Mouse (Mus musculus): ENCODE measurements around the gene Cnn2. TPM values are rescaled to one million over a fixed set of nuclear protein-coding genes. Genes with fewer than 3 reads are reported as not detected.

Cnn2 gene
- 381 and 568 TPM in 2 replicates for total RNA-seq (2023)

GRCm38 (mm10) chr10:79988506-79989271 lies at the start of gene Cnn2:
Cnn2 (plus strand) TSS chr10:79988584.

DNA sequence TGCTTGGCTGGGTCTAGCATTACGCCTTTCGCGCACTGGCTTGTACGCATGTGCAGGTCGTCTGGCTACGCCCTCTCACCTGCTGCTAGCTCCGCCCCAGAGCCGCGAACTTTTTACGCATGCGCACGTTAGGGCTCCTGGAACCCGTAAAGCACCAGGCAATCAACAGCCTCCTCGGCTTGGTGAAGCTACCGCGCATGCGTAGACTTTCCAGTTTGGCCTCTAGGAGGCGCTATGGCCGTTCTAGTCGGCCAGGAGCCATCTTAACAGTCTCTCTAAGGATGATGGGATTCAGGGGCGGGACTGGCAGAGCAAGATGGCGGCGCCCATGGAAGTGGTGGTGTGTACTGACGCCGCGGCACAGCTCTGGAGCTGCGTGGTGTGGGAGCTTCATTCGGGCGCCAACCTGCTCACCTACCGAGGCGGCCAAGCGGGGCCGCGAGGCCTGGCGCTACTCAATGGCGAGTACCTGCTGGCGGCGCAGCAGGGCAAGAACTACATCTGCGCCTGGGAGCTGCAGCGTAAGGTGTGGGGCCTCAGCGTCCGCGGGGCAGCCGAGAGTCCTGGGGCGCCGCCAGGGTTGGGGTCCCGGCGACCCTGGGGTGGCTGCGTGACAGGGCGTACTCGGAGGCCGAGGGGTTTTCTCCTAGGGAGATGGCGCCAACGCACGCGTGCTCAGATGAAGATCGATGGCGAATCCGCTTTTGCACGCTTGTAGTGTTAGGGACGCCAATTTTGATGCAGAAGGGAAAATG lies 28.4 kb upstream of the Cnn2 start, which contains the start of gene Wdr18:
Wdr18 (plus strand) TSS at position 306 of the 755 bp plus-strand sequence.

GRCm38 (mm10) chr10:79970415-79971182 lies 17.8 kb upstream of the Cnn2 start, which contains the start of gene Grin3b:
Grin3b (plus strand) TSS chr10:79970715.

DNA sequence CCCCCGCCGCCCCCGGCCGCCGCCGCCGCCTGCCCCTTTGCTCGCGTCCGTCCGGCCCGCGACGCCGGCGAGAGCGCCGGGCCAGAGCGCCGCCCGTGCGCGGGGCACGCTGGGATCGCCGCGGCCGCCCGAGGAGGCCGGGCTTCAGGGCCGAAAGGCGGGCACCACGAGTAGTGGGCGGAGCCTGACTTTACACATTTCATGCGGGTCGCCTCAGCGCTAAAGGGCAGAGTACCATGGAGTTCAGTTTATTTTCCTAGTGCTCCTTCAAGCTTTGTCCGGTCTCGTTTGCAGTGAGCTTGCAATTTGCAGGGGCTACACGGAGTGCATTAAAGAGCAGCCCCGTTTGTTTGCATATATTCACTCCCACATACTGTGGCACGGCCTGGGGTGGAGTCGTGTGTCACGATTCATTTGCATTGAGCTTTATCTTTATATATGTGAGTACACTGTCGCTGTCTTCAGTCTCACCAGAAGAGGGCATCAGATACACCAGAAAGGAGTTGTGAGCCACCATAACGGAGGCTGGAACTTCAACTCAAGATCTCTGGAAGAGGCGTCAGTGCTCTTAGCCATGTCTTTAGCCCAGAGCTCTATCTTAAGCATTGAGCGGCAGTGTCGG lies 4.1 kb upstream of the Cnn2 start, which contains the start of gene Tmem259:
Tmem259 (minus strand) TSS at position 136 of the 622 bp plus-strand sequence.

GRCm38 (mm10) chr10:79996272-79997033 lies 8.1 kb downstream of the Cnn2 start, which contains the start of gene Abca7:
Abca7 (plus strand) TSS chr10:79996494.

DNA sequence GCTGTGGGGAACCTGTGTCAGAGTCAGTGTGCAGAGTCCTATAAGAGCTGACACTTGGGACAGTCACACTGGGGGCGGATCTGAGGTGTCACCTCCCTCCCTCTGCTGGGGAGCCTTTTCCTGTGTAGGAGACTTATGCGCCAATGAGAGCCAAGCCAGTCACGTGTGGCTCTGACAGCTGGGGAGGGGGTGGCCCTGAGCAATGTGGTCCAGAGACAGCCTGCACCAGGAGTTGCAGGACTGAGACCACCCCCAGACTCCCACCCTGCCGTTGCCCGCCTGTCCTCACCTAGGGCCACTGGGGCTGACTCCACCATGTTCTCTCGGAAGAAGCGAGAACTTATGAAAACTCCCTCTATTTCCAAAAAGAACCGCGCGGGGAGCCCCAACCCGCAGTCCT lies 28.1 kb downstream of the Cnn2 start, which contains the start of gene Arhgap45:
Arhgap45 (plus strand) TSS at position 143 of the 400 bp plus-strand sequence.

DNA sequence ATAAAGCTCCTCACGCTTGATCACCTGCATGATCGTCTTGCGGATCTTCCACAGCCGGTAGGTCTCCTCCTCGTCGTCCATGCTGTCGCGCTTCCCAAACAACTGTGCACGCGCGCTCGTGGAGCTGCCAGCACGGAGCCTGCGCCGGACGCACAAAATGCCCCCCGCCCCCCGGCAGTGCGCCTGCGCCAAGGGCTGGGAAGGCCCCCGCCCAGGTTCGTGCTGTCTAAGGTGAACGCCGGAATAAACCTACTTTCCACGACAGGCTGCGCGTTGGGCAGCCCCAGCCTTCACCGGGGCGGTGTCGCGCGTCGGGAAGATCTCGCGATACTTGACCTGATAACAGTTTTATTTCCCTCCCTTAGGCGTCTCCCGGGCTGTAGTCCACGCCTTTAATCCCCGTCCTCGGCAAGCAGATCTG lies 51.2 kb downstream of the Cnn2 start, which contains the start of gene Polr2e:
Polr2e (minus strand) TSS at position 237 of the 421 bp plus-strand sequence.

Other genes starting within 250 kb of the Cnn2 start
- 10.1 and 11.3 TPM in 2 replicates for gene Polrmt, start 242.0 kb upstream of the Cnn2 start, total RNA-seq (2023)
- not detected in 2 replicates for gene Fgf22, start 233.5 kb upstream of the Cnn2 start, total RNA-seq (2023)
- gene Rnf126, start 221.6 kb upstream of the Cnn2 start, total RNA-seq (2023): 18.7 and 24.0 TPM in 2 replicates
- 3.4 and 5.5 TPM in 2 replicates for gene Fstl3, start 211.3 kb upstream of the Cnn2 start, total RNA-seq (2023)
- 15.8 and 16.6 TPM in 2 replicates for gene Prss57, start 197.6 kb upstream of the Cnn2 start, total RNA-seq (2023)
- gene Palm, start 195.0 kb upstream of the Cnn2 start, total RNA-seq (2023): 104 and 146 TPM in 2 replicates
- gene Misp, start 167.6 kb upstream of the Cnn2 start, total RNA-seq (2023): 0.60 and 1.1 TPM in 2 replicates
- gene Ptbp1, start 134.2 kb upstream of the Cnn2 start, total RNA-seq (2023): 224 and 230 TPM in 2 replicates
- 374 and 461 TPM in 2 replicates for gene Prtn3, start 114.1 kb upstream of the Cnn2 start, total RNA-seq (2023)
- 21.5 and 22.3 TPM in 2 replicates for gene Plppr3, start 114.0 kb upstream of the Cnn2 start, total RNA-seq (2023)
- 409 and 433 TPM in 2 replicates for gene Elane, start 102.3 kb upstream of the Cnn2 start, total RNA-seq (2023)
- not detected in 2 replicates for gene Cfd, start 97.7 kb upstream of the Cnn2 start, total RNA-seq (2023)
- gene Med16, start 79.7 kb upstream of the Cnn2 start, total RNA-seq (2023): 38.8 and 45.7 TPM in 2 replicates
- gene Gm26602, start 77.7 kb upstream of the Cnn2 start, total RNA-seq (2023): not detected in 2 replicates
- gene Kiss1r, start 71.6 kb upstream of the Cnn2 start, total RNA-seq (2023): 5.0 and 5.7 TPM in 2 replicates
- 563 and 732 TPM in 2 replicates for gene R3hdm4, start 67.4 kb upstream of the Cnn2 start, total RNA-seq (2023)
- gene Arid3a, start 61.5 kb upstream of the Cnn2 start, total RNA-seq (2023): 203 and 226 TPM in 2 replicates
- gene Wdr18, start 28.4 kb upstream of the Cnn2 start, total RNA-seq (2023): 13.5 and 19.5 TPM in 2 replicates
- 0.16 and 0.19 TPM in 2 replicates for gene Grin3b, start 17.9 kb upstream of the Cnn2 start, total RNA-seq (2023)
- 65.1 and 75.1 TPM in 2 replicates for gene Tmem259, start 4.3 kb upstream of the Cnn2 start, total RNA-seq (2023)
- 105 and 153 TPM in 2 replicates for gene Abca7, start 7.9 kb downstream of the Cnn2 start, total RNA-seq (2023)
- gene Arhgap45, start 28.1 kb downstream of the Cnn2 start, total RNA-seq (2023): 445 and 546 TPM in 2 replicates
- 31.6 and 36.0 TPM in 2 replicates for gene Polr2e, start 51.2 kb downstream of the Cnn2 start, total RNA-seq (2023)
- gene Gpx4, start 58.6 kb downstream of the Cnn2 start, total RNA-seq (2023): 228 and 229 TPM in 2 replicates
- 164 and 210 TPM in 2 replicates for gene Sbno2, start 117.0 kb downstream of the Cnn2 start, total RNA-seq (2023)
- gene Stk11, start 127.2 kb downstream of the Cnn2 start, total RNA-seq (2023): 193 and 249 TPM in 2 replicates
- gene Atp5d, start 150.0 kb downstream of the Cnn2 start, total RNA-seq (2023): 81.5 and 92.7 TPM in 2 replicates
- gene Cbarp, start 152.3 kb downstream of the Cnn2 start, total RNA-seq (2023): 0.61 and 1.3 TPM in 2 replicates
- 220 and 226 TPM in 2 replicates for gene Midn, start 159.7 kb downstream of the Cnn2 start, total RNA-seq (2023)
- gene Cirbp, start 177.4 kb downstream of the Cnn2 start, total RNA-seq (2023): 41.2 and 65.3 TPM in 2 replicates
- 1.8 and 2.7 TPM in 2 replicates for gene 1600002K03Rik, start 184.4 kb downstream of the Cnn2 start, total RNA-seq (2023)
- not detected in 2 replicates for gene Efna2, start 190.9 kb downstream of the Cnn2 start, total RNA-seq (2023)
- gene Mum1, start 237.8 kb downstream of the Cnn2 start, total RNA-seq (2023): 20.6 and 22.3 TPM in 2 replicates